Mouse (Mus musculus): Measurements from ENCODE around the gene Scaf4. TPM values are rescaled to one million over a fixed set of nuclear protein-coding genes. Genes with fewer than 3 reads are reported as not detected.

Scaf4 gene
- polyA plus RNA-seq, 1 experiment from 2014 or later, result 12.1 TPM

DNA sequence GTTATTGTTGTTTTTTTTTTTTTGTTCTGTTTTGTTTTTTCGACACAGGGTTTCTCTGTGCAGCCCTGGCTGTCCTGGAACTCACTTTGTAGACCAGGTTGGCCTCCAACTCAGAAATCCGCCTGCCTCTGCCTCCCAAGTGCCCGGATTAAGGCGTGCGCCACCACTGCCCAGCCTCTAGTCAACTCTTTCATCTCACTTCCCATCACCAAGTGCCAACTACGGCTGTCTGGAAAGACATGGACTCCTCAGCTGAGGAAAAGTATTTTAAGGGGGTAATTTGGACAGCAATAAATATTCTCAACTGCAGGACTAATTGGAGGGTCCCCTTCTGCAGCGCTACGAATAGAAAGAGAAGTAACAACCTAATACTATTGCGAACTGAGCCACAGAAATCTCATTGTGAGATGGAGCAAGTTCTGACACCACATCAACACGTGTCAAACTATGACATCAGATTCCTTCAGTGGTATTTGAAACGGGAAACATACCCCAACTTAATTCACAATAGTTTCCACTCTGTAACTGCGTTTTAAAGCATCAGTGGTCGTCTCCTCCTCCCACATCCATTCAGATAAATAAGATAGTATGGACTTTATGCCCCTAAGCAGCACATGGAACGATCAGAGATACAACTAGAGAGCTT, 1.6 kb downstream of the Scaf4 start:
- TF ChIP-seq CTCF (IDR thresholded peaks at IDR 0.05) (no peak), EP300 (IDR thresholded peaks at IDR 0.05) (no peak)
- Histone ChIP-seq H3K4me3 (ENCODE audit: low read depth, low read length) (peak overlapping the region; percentile 94), H3K9me3 (ENCODE audit: low read length) (no peaks in the 10 kb centered on the region), H3K9ac (replicated peaks; ENCODE audit: low read depth) (peak overlapping the region; percentile 93), H3K27me3 (replicated peaks; ENCODE audit: insufficient read depth, low read length) (no peaks in the 10 kb centered on the region), H3K4me1 (ENCODE audit: insufficient read depth, low read depth, low read length) (peaks cover 24% of the 10 kb centered on the region; the same call in 1 of the 2 replicates), H3K4me2 (replicated peaks; ENCODE audit: low read depth, low read length) (peak overlapping the region; percentile 78), H3K36me3 (ENCODE audit: insufficient read depth, low read length) (no peaks in the 10 kb centered on the region), H3K27ac (ENCODE audit: low read length) (peak overlapping the region; percentile 96; the same call in 1 of the 2 replicates)
- DNase-seq (ENCODE audit: low spot score) (peak; percentile 47), ATAC-seq (no peak)
- WGBS, result 30% methylated on average over 14 of the region's 14 CpGs

DNA sequence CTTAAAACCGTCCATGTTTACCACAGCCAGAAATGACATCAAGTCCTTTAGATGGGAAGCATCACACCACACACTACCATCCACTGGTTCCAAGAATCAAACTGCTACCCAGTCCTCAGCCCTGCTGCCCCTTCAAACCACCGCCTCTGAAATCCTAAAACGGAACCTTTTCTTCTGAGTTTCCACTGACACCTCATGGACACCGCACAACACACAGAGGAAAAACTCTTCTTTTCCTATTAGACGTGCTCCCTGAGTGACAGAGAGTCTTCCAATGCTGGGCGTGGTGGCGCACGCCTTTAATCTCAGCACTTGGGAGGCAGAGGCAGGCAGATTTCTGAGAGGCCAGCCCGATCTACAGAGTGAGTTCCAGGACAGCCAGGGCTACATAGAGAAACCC, 2.9 kb downstream of the Scaf4 start:
- Histone ChIP-seq H3K27ac (ENCODE audit: low read length) (no peak overlapping the region), H3K4me3 (ENCODE audit: low read depth, low read length) (no peak overlapping the region), H3K4me1 (ENCODE audit: insufficient read depth, low read depth, low read length) (peaks cover 24% of the 10 kb centered on the region; the same call in 1 of the 2 replicates), H3K27me3 (replicated peaks; ENCODE audit: insufficient read depth, low read length) (no peaks in the 10 kb centered on the region), H3K36me3 (ENCODE audit: insufficient read depth, low read length) (no peaks in the 10 kb centered on the region), H3K9ac (replicated peaks; ENCODE audit: low read depth) (no peak overlapping the region), H3K9me3 (ENCODE audit: low read length) (no peaks in the 10 kb centered on the region), H3K4me2 (replicated peaks; ENCODE audit: low read depth, low read length) (no peak overlapping the region)
- no peak for DNase-seq (ENCODE audit: low spot score)
- ATAC-seq, result no peak
- no peak for TF ChIP-seq EP300 (IDR thresholded peaks at IDR 0.05)
- no peak for TF ChIP-seq CTCF (IDR thresholded peaks at IDR 0.05)
- WGBS, result 79% methylated on average over 9 of the region's 9 CpGs

DNA sequence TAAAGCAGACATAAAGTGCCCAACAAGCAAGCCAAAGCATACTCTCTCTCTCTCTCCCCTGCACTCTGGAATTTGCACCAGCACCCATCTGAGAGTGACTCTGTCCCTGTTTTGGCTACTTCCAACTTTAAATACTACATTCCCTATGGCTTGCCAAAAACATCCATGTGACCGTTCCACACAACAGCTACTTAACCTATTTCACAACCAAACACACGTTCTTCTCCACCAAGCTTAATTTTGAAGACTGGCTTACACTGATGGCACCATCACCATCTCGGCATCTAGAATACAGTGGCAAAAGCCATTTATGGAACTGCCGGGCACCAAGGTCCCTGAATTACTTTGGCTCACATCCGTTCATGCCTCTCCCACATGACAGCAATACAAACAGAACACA, 3.3 kb downstream of the Scaf4 start:
- ATAC-seq (no peak), DNase-seq (ENCODE audit: low spot score) (peak; percentile 80)
- Histone ChIP-seq H3K9ac (replicated peaks; ENCODE audit: low read depth) (no peak overlapping the region), H3K4me2 (replicated peaks; ENCODE audit: low read depth, low read length) (no peak overlapping the region), H3K36me3 (ENCODE audit: insufficient read depth, low read length) (no peaks in the 10 kb centered on the region), H3K27me3 (replicated peaks; ENCODE audit: insufficient read depth, low read length) (no peaks in the 10 kb centered on the region), H3K4me1 (ENCODE audit: insufficient read depth, low read depth, low read length) (peaks cover 24% of the 10 kb centered on the region; the same call in 1 of the 2 replicates), H3K9me3 (ENCODE audit: low read length) (no peaks in the 10 kb centered on the region), H3K27ac (ENCODE audit: low read length) (0 out of 2 replicates have a peak overlapping the region, but pooled peaks have one; percentile 20), H3K4me3 (ENCODE audit: low read depth, low read length) (no peak overlapping the region)
- WGBS, result 31% methylated on average over 5 of the region's 5 CpGs
- TF ChIP-seq EP300 (IDR thresholded peaks at IDR 0.05), result no peak
- TF ChIP-seq CTCF (IDR thresholded peaks at IDR 0.05), result no peak

DNA sequence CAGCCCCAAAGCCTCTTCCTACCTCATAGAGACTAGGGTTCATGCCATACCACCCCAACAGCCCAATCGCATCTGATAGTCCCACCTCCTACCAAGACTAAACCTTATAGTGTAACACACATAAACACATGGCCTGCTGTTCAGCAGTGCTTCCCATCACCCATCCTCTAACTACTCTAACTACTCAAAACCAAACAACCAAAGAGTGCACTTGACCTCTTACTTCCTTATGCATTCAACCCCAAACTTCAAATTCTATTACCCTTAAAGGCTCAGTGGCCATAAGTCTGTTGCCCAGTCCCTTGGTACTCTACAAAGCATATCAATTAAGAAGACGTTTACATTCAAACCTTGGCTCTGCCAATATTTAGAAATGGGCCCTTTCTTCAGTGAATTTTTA, 3.8 kb downstream of the Scaf4 start:
- Histone ChIP-seq H3K27me3 (replicated peaks; ENCODE audit: insufficient read depth, low read length) (no peaks in the 10 kb centered on the region), H3K4me1 (ENCODE audit: insufficient read depth, low read depth, low read length) (peaks cover 24% of the 10 kb centered on the region; the same call in 1 of the 2 replicates), H3K9me3 (ENCODE audit: low read length) (no peaks in the 10 kb centered on the region), H3K27ac (ENCODE audit: low read length) (0 out of 2 replicates have a peak overlapping the region, but pooled peaks have one; percentile 20), H3K4me2 (replicated peaks; ENCODE audit: low read depth, low read length) (no peak overlapping the region), H3K36me3 (ENCODE audit: insufficient read depth, low read length) (no peaks in the 10 kb centered on the region), H3K4me3 (ENCODE audit: low read depth, low read length) (no peak overlapping the region), H3K9ac (replicated peaks; ENCODE audit: low read depth) (no peak overlapping the region)
- 43% methylated on average over 2 of the region's 2 CpGs for WGBS
- ATAC-seq (no peak), DNase-seq (ENCODE audit: low spot score) (peak; percentile 62)
- no peak for TF ChIP-seq EP300 (IDR thresholded peaks at IDR 0.05)
- no peak for TF ChIP-seq CTCF (IDR thresholded peaks at IDR 0.05)

DNA sequence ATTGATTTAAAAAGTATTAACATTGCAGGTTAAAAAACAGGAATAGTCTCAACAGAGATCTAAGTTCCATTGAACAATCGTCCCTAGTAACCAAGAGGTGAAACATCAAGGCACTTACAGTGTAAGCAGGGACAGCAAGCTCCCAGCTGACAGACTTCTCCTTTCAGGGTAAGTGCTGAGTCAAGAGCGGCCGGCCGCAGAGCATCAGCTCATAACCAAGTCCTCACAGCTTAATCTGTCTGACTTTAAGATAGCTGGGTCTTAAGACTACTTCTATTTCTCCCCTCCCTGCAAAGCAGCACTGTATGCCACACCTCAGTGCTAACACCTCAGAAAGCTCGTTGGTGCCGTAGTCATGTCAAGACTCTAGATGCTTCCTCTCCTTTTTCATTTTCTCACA, 5.2 kb downstream of the Scaf4 start:
- Histone ChIP-seq H3K9me3 (ENCODE audit: low read length) (no peaks in the 10 kb centered on the region), H3K4me1 (ENCODE audit: insufficient read depth, low read depth, low read length) (peaks cover 24% of the 10 kb centered on the region; the same call in 1 of the 2 replicates), H3K4me3 (ENCODE audit: low read depth, low read length) (no peak overlapping the region), H3K27ac (ENCODE audit: low read length) (no peak overlapping the region), H3K9ac (replicated peaks; ENCODE audit: low read depth) (no peak overlapping the region), H3K27me3 (replicated peaks; ENCODE audit: insufficient read depth, low read length) (no peaks in the 10 kb centered on the region), H3K36me3 (ENCODE audit: insufficient read depth, low read length) (no peaks in the 10 kb centered on the region), H3K4me2 (replicated peaks; ENCODE audit: low read depth, low read length) (no peak overlapping the region)
- WGBS, result 29% methylated on average over 6 of the region's 6 CpGs
- no peak for ATAC-seq
- peak; percentile 27 for DNase-seq (ENCODE audit: low spot score)
- TF ChIP-seq EP300 (IDR thresholded peaks at IDR 0.05) (no peak), CTCF (IDR thresholded peaks at IDR 0.05) (no peak)

DNA sequence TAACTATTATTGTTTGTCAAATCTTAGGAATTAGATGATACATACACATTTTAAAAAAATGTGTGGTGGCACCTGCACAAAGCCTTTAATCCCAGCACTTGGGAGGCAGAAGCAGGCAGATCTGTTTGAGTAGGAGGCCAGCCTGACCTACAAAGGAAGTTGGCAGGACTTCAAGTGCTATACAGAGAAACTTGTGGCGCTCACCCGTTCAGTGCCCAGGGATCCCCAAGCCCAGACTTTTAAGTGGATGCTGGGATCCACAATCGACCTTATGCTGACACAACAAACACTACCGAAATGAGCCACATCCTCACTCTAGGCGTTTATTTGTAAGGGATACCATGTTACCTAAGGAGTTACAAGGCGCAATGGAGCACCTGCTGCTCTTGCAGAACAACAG, 8.8 kb downstream of the Scaf4 start:
- Histone ChIP-seq H3K27me3 (replicated peaks; ENCODE audit: insufficient read depth, low read length) (no peaks in the 10 kb centered on the region), H3K4me2 (replicated peaks; ENCODE audit: low read depth, low read length) (no peak overlapping the region), H3K27ac (ENCODE audit: low read length) (no peak overlapping the region), H3K36me3 (ENCODE audit: insufficient read depth, low read length) (no peaks in the 10 kb centered on the region), H3K9ac (replicated peaks; ENCODE audit: low read depth) (no peak overlapping the region), H3K9me3 (ENCODE audit: low read length) (no peaks in the 10 kb centered on the region), H3K4me1 (ENCODE audit: insufficient read depth, low read depth, low read length) (peaks cover 7% of the 10 kb centered on the region; the same call in 1 of the 2 replicates), H3K4me3 (ENCODE audit: low read depth, low read length) (no peak overlapping the region)
- ATAC-seq (no peak), DNase-seq (ENCODE audit: low spot score) (no peak)
- 63% methylated on average over 6 of the region's 6 CpGs for WGBS
- no peak for TF ChIP-seq CTCF (IDR thresholded peaks at IDR 0.05)
- no peak for TF ChIP-seq EP300 (IDR thresholded peaks at IDR 0.05)

All from lung, postnatal 0 days (tissue).